Mouse (Mus musculus) neural tube, embryonic 15.5 days (tissue): ENCODE data around the gene Gigyf1. TPM values are rescaled to one million over a fixed set of nuclear protein-coding genes. Genes with fewer than 3 reads are reported as not detected.

Experiments used
- ATAC-seq: fragments of 200-750 bp; cut with Nextera tagmentation; 2 replicates; pipeline ENCODE4 v1.8.0; 2017; ENCODE audit warnings: mild to moderate bottlenecking, moderate TSS enrichment, moderate library complexity; ENCODE audit not compliant: low FRiP score
- H3K27ac ChIP-seq: fragments of 300-500 bp; sonication (generic); replicated peaks from 2 replicates; pipeline ENCODE4 v1.5.1; 2015; ENCODE audit warnings: mild to moderate bottlenecking, inconsistent platforms
- H3K27me3 ChIP-seq: fragments of 300-500 bp; sonication (generic); replicated peaks from 2 replicates; pipeline ENCODE4 v1.6.1; 2015; ENCODE audit warnings: inconsistent platforms
- H3K36me3 ChIP-seq: fragments of 300-500 bp; sonication (generic); 2 replicates; pipeline ENCODE4 v1.6.1; 2015; ENCODE audit warnings: inconsistent platforms
- H3K4me1 ChIP-seq: fragments of 300-500 bp; sonication (generic); 2 replicates; pipeline ENCODE4 v1.6.1; 2015; ENCODE audit warnings: inconsistent platforms
- H3K4me2 ChIP-seq: fragments of 300-500 bp; sonication (generic); 2 replicates; pipeline ENCODE4 v1.6.1; 2015; ENCODE audit warnings: inconsistent platforms, mild to moderate bottlenecking, moderate library complexity
- H3K4me3 ChIP-seq: fragments of 300-500 bp; sonication (generic); replicated peaks from 2 replicates; pipeline ENCODE4 v1.5.1; 2015; ENCODE audit warnings: mild to moderate bottlenecking, inconsistent platforms
- H3K9ac ChIP-seq: fragments of 300-500 bp; sonication (generic); replicated peaks from 2 replicates; pipeline ENCODE4 v1.6.1; 2015; ENCODE audit warnings: mild to moderate bottlenecking, inconsistent platforms
- H3K9me3 ChIP-seq: fragments of 300-500 bp; sonication (generic); replicated peaks from 2 replicates; pipeline ENCODE4 v1.6.1; 2016; ENCODE audit warnings: inconsistent platforms
- WGBS: fragments of 180-500 bp; shearing (Covaris S2); methylation state at CpG from one replicate; pipeline ENCODE4 v1.1.7; 2015; ENCODE audit warnings: mixed read lengths; 5-methylcytosine and 5-hydroxymethylcytosine counted together
- polyA plus RNA-seq: library from polyadenylated mRNA; unstranded; fragments of >200 nt; fragmentation: Nextera tagmentation; extraction: Ambion mirVana; gene quantifications from 2 replicates; pipeline ENCODE4 v1.2.1, GENCODE M21; 2015

Gigyf1 gene
- polyA plus RNA-seq, 1 experiment from 2014 or later, result 16.7 TPM

DNA sequence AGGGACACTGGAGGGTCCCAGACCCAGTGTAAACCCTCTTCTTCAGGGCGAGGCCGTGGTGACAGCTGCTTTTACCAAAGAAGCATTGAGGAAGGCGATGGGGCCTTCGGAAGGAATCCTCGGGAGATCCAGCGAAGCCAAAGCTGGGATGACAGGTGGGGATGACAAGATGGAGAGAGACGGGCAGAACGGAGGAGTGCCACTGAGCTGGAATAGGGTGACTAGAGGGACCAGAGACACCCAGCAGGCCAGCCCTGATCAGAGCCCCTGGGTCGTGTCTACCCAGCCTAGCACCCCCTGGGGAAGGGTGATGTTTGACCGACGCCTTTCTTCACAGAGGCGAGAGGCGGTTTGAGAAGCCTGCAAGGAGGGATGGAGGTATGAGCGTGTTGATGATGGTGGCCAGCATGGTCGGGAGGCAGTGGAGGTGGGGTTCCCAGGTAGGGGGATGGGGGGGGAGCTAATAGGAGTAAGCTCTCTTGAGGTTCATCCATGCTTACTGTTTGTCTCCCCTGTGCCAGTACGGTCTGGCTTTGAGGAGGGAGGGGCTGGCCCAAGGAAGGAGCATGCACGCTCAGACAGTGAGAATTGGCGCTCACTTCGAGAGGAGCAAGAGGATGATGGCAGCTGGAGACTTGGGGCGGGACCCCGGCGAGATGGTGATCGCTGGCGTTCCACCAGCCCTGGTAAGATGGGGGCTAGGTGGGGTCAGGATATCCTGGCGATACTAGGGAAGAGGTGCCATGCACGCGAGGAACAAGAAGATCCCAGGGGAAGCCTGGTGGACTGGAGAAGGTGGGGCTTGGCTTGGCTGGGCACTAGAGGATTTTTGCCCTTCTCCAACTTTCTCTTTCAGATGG lies 1.6 kb downstream of the Gigyf1 start:
- no peaks in the 10 kb centered on the region for H3K27me3 ChIP-seq
- peaks cover 69% of the 10 kb centered on the region for H3K36me3 ChIP-seq
- H3K9me3 ChIP-seq, result no peaks in the 10 kb centered on the region
- no peak overlapping the region for H3K4me3 ChIP-seq
- no peak for ATAC-seq
- no peak overlapping the region for H3K9ac ChIP-seq
- 92% methylated on average over 27 of the region's 27 CpGs for WGBS
- H3K4me1 ChIP-seq, result peaks cover 13% of the 10 kb centered on the region
- H3K27ac ChIP-seq, result no peak overlapping the region
- H3K4me2 ChIP-seq, result no peak overlapping the region

DNA sequence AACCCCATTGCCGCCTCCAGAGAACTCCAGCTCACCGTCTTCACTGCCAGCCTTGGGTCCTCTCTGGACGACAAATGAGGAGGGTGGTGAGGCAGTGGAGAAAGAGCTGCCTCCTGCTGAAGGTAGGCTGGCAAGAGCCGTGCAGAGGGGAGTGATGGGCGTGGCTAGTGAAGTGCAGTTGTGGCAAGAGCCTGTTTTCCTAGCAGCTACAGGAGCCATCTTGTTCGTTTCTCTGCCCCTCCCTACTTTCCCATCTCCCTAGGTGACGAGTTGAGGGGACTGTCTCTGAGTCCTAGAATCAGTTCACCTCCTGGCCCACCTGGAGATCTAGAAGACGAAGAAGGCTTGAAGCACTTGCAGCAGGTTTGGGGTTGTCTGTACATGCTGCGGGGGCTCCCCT lies 3.5 kb downstream of the Gigyf1 start:
- no peak overlapping the region for H3K9ac ChIP-seq
- ATAC-seq, result no peak
- no peaks in the 10 kb centered on the region for H3K9me3 ChIP-seq
- no peak overlapping the region for H3K4me2 ChIP-seq
- 0 out of 2 replicates have a peak, but pooled peaks cover 7% of the 10 kb centered on the region for H3K4me1 ChIP-seq
- WGBS, result 85% methylated on average over 9 of the region's 9 CpGs
- no peak overlapping the region for H3K4me3 ChIP-seq
- H3K27ac ChIP-seq, result no peak overlapping the region
- no peaks in the 10 kb centered on the region for H3K27me3 ChIP-seq
- peaks cover 83% of the 10 kb centered on the region for H3K36me3 ChIP-seq

DNA sequence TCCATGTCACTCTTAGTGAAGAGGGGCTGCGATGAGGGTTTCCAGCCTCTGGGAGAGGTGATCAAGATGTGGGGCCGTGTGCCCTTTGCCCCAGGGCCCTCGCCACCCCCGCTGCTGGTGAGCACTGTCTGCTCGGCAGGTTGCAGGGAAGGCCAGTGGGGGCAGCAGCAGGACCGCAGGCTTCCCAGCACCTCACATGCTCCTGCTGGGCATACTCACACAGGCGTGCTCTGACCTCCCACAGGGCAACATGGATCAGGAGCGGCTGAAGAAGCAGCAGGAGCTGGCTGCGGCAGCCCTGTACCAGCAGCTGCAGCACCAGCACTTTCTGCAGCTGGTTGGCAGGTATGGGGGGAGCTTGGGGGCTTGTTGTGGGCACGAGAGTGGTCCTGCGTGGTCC lies 4.4 kb downstream of the Gigyf1 start:
- Histone ChIP-seq H3K27me3 (no peaks in the 10 kb centered on the region), H3K4me1 (0 out of 2 replicates have a peak, but pooled peaks cover 11% of the 10 kb centered on the region)
- 75% methylated on average over 11 of the region's 11 CpGs for WGBS

DNA sequence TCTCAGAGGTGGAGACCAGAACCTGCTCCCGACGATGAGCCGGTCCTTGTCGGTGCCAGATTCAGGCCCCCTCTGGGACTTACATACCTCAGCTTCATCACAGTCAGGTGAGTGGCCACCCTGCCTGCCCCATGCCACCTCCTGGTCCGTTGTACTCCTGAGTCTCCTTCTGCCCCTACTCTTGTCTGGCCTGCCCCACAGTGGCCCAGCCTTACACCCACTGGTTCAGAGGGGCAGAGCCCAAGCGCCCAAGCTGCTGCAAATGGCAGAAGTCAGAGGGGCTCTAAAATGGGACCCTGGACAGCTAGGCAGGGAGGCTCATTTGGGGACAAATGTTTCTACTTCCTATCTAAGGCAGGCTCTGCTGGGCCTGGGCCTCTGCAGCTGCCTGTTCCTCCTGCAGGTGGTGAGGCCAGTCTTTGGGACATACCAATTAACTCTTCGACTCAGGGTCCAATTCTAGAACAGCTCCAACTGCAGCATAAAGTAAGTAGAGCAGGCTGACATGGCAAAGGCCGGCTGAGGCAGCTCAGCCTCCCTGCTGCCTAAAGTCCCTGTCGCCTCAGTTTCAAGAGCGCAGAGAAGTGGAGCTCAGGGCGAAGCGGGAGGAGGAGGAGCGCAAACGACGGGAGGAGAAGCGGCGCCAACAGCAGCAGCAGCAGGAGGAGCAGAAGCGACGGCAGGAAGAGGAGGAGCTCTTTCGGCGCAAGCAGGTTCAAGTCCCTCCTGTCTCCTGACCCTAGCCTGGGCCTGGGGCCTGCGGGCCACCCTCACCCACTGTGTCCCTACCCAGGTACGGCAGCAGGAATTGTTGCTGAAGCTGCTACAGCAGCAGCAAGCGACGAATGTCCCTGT lies 5.3 kb downstream of the Gigyf1 start:
- no peak overlapping the region for H3K9ac ChIP-seq

More for the DNA sequence above, 4.4 kb downstream of the Gigyf1 start:
- H3K27ac ChIP-seq, result no peak overlapping the region
- no peak overlapping the region for H3K9ac ChIP-seq
- H3K9me3 ChIP-seq, result no peaks in the 10 kb centered on the region
- peaks cover 90% of the 10 kb centered on the region for H3K36me3 ChIP-seq
- H3K4me2 ChIP-seq, result no peak overlapping the region
- no peak for ATAC-seq
- H3K4me3 ChIP-seq, result no peak overlapping the region

DNA sequence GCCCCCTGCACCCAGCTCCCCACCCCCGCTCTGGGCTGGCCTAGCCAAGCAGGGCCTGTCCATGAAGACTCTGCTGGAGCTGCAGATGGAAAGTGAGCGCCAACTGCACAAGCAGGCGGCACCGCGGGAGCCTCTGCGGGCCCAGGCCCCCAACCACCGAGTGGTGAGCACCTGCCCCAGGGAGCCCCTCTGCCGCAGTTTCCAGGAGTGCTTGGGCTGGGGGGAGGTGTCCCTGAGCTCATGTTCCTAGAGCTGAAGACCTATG lies 5.8 kb downstream of the Gigyf1 start:
- WGBS, result 80% methylated on average over 8 of the region's 8 CpGs
- H3K27ac ChIP-seq, result no peak overlapping the region
- no peak overlapping the region for H3K9ac ChIP-seq
- no peaks in the 10 kb centered on the region for H3K27me3 ChIP-seq
- H3K4me3 ChIP-seq, result no peak overlapping the region
- H3K4me2 ChIP-seq, result no peak overlapping the region
- no peak for ATAC-seq
- H3K9me3 ChIP-seq, result no peaks in the 10 kb centered on the region
- H3K4me1 ChIP-seq, result peaks cover 21% of the 10 kb centered on the region
- peaks cover 93% of the 10 kb centered on the region for H3K36me3 ChIP-seq

More for the DNA sequence above, 5.3 kb downstream of the Gigyf1 start:
- H3K4me3 ChIP-seq, result no peak overlapping the region
- H3K36me3 ChIP-seq, result peaks cover 93% of the 10 kb centered on the region
- peaks cover 17% of the 10 kb centered on the region; the same call in 1 of the 2 replicates for H3K4me1 ChIP-seq
- WGBS, result 89% methylated on average over 23 of the region's 25 CpGs
- no peaks in the 10 kb centered on the region for H3K9me3 ChIP-seq
- ATAC-seq, result no peak
- H3K27me3 ChIP-seq, result no peaks in the 10 kb centered on the region
- H3K4me2 ChIP-seq, result no peak overlapping the region
- H3K27ac ChIP-seq, result 0 out of 2 replicates have a peak overlapping the region, but pooled peaks have one; percentile 13

DNA sequence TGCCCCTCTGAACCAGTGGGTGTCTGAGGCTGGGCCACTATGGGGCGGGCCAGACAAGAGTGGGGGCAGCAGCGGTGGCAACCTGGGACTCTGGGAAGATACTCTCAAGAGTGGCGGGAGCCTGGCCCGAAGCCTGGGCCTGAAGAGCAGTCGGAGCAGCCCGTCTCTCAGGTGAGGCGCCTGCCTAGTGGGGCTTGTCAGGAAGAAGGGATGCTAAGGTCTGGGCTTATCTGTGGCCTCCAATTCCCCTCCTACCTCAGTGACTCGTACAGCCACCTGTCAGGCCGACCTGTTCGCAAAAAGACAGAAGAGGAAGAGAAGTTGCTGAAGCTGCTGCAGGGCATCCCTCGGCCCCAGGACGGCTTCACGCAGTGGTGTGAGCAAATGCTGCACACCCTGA lies 6.3 kb downstream of the Gigyf1 start:
- ATAC-seq, result no peak
- Histone ChIP-seq H3K9me3 (no peaks in the 10 kb centered on the region), H3K4me2 (no peak overlapping the region), H3K36me3 (peaks cover 93% of the 10 kb centered on the region), H3K27me3 (no peaks in the 10 kb centered on the region), H3K9ac (no peak overlapping the region), H3K4me3 (no peak overlapping the region), H3K4me1 (peaks cover 26% of the 10 kb centered on the region), H3K27ac (no peak overlapping the region)
- 92% methylated on average over 13 of the region's 13 CpGs for WGBS

DNA sequence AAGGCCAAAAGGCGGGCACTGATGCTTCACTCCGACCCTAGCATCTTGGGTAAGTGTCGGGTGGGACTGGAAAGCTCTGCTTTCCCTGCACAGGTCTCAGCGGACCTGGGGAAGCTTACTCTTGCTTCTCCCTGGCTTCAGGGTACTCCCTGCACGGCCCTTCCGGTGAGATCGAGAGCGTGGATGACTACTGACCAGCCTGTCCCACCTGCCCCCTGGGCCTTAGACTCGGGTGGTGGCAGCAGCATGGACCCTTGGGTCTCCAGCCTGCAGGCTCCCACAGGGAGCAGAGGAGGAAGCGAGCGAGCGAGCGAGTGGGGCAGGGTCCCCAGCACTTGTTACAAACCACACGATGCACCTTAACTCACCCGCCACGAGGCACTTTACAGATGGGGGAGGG lies 7.2 kb downstream of the Gigyf1 start:
- H3K27me3 ChIP-seq, result no peaks in the 10 kb centered on the region
- peaks cover 91% of the 10 kb centered on the region for H3K36me3 ChIP-seq
- H3K9me3 ChIP-seq, result no peaks in the 10 kb centered on the region
- no peak overlapping the region for H3K4me2 ChIP-seq
- H3K9ac ChIP-seq, result no peak overlapping the region
- no peak overlapping the region for H3K4me3 ChIP-seq
- 78% methylated on average over 16 of the region's 16 CpGs for WGBS
- ATAC-seq, result no peak
- no peak overlapping the region for H3K27ac ChIP-seq
- H3K4me1 ChIP-seq, result peaks cover 34% of the 10 kb centered on the region

DNA sequence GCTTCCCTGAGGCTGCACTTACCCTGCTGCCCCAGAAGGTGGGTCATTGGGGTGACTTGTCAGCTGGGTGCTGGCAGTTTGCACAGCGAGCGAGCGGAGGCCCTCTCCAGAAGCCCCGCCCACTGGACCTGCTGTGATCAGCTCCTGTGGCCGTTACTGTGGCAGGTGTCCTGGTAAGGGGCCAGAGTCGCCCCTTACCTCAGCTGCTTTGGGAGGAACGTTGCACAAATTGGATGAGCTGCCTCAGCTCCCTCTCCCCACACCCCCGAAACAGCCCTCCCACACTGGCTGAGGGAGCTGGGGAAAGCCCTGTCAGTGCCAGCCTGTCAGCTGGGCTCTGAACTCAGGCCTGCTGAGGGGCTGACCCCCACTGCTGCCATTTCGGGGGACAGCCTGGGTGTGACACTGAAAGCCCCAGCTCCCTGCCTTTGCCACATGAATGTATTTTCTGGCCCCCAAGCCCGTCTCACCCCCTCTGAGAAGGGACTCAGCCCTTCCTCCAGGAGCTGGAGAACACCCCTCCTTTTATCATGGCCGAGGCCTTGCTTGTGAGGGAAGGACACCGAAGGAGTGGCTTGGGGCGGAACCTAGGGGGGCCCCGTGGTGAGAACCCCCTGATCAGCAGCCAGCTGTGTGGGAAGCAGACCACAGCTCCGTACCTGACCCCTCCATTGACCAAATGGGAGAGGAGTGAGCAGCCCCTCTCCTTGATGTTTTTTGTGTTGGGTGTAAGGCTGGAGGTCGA lies 8.0 kb downstream of the Gigyf1 start:
- Histone ChIP-seq H3K27ac (peak overlapping the region; percentile 68), H3K4me3 (no peak overlapping the region), H3K27me3 (no peaks in the 10 kb centered on the region), H3K4me2 (no peak overlapping the region), H3K36me3 (peaks cover 83% of the 10 kb centered on the region), H3K9me3 (no peaks in the 10 kb centered on the region), H3K9ac (no peak overlapping the region), H3K4me1 (peaks cover 36% of the 10 kb centered on the region)
- no peak for ATAC-seq
- 37% methylated on average over 16 of the region's 16 CpGs for WGBS

DNA sequence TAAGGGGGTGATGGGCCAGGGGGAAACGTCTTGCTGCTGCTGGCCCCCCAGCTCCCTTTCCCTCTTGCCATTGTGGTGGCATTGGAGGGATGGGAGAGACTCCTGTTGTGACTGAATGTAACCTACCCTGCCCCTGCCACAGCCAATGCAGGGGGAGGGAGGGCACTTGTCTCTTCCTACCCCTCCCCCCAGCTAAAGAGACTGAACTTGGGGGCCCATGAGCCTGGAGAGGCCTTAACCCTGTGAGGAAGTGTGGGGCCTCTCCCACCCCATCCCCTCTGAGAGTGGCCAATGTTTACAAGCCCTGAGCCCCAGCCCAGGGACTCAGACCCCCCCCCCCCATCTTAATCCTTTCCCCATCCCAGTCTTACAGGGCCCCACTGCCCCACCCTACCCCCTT lies 9.1 kb downstream of the Gigyf1 start:
- no peak overlapping the region for H3K4me2 ChIP-seq
- peaks cover 36% of the 10 kb centered on the region for H3K4me1 ChIP-seq
- peak overlapping the region; percentile 25; the same call in 1 of the 2 replicates for H3K27ac ChIP-seq
- H3K27me3 ChIP-seq, result no peaks in the 10 kb centered on the region
- no peak overlapping the region for H3K4me3 ChIP-seq
- peaks cover 72% of the 10 kb centered on the region for H3K36me3 ChIP-seq
- H3K9ac ChIP-seq, result no peak overlapping the region
- no peaks in the 10 kb centered on the region for H3K9me3 ChIP-seq
- WGBS, result 35% methylated on average over 1 of the region's 1 CpGs
- ATAC-seq, result no peak

DNA sequence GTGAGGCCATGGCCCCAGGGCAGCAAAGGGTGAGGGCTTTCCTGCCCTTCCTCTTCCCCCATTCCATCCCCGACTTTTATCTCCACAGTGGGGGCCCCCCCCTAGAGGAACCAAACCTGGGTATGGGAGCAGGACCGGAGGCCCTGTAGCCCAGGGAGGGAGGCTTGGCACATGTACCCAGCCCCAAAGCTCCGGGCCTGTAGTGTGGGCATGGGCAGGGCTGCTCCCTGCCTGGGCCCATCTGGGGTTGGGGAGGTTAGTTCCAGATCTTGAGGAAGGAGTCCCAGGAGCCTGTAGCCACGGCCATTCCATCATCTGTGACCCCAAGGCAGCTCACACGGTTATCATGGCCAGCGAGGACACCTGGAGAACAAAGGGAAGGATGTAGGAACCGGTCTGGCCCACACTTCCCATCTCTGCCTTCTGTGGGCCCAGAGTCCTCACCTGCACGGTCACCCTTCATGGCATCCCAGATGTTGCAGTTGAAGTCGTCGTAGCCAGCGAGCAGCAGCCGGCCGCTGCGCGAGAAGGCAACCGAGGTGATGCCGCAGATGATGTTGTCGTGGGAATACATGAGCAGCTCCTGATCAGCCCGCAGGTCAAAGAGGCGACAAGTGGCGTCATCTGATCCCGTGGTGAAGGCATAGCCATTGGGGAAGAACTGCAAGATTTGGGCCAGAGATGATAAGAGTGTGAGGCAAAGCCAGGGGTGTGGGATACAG lies 10.1 kb downstream of the Gigyf1 start:
- Histone ChIP-seq H3K27ac (no peak overlapping the region; the same call in 1 of the 2 replicates), H3K27me3 (no peaks in the 10 kb centered on the region), H3K4me3 (no peak overlapping the region), H3K9ac (no peak overlapping the region), H3K9me3 (no peaks in the 10 kb centered on the region), H3K36me3 (peaks cover 62% of the 10 kb centered on the region), H3K4me2 (no peak overlapping the region), H3K4me1 (peaks cover 36% of the 10 kb centered on the region)
- WGBS, result 83% methylated on average over 22 of the region's 22 CpGs
- ATAC-seq, result no peak
